Mouse (Mus musculus) MEL (cell line): ENCODE data around the gene Gm49361. TPM values are rescaled to one million over a fixed set of nuclear protein-coding genes. Genes with fewer than 3 reads are reported as not detected.

Experiments
- DNase-seq: peaks from one replicate; pipeline ENCODE4 v3.0.0; 2011; ENCODE audit warnings: low read depth, low spot score
- H3K27ac ChIP-seq: 2 replicates; pipeline ENCODE4 v1.5.1; 2012; ENCODE audit warnings: low read depth, mild to moderate bottlenecking, control low read depth, low read length, moderate library complexity; ENCODE audit not compliant: control insufficient read depth
- H3K27me3 ChIP-seq, 2 experiments: fragments of 150-350 bp in 1 of 2; sonication (generic) in 1 of 2; 2 replicates each; pipeline ENCODE4 v1.6.1; 2012; ENCODE audit warnings: low read length in 2 of 2, mild to moderate bottlenecking in 2 of 2, improper control_type of control experiment in 1 of 2, moderate library complexity in 1 of 2; ENCODE audit not compliant: insufficient read depth in 2 of 2, control insufficient read depth in 1 of 2
- H3K36me3 ChIP-seq, 2 experiments: 2 replicates each; pipeline ENCODE4 v1.6.1; 2012 to 2014; ENCODE audit warnings: low read length in 2 of 2, improper control_type of control experiment in 1 of 2, inconsistent platforms in 1 of 2, mild to moderate bottlenecking in 1 of 2; ENCODE audit not compliant: insufficient read depth in 2 of 2, control insufficient read depth in 1 of 2
- H3K4me1 ChIP-seq, 2 experiments: fragments of 150-350 bp in 1 of 2; sonication (generic) in 1 of 2; 2 replicates each; pipeline ENCODE4 v1.6.1; 2012; ENCODE audit warnings: low read length in 2 of 2, improper control_type of control experiment in 1 of 2, mild to moderate bottlenecking in 1 of 2; ENCODE audit not compliant: insufficient read depth in 2 of 2, control insufficient read depth in 1 of 2
- H3K4me3 ChIP-seq, 2 experiments: fragments of 150-350 bp in 1 of 2; sonication (generic) in 1 of 2; 2 replicates each; pipeline ENCODE4 v1.5.1; 2012; ENCODE audit warnings: low read depth in 2 of 2, low read length in 2 of 2, mild to moderate bottlenecking in 2 of 2, moderate library complexity in 2 of 2, control low read depth in 1 of 2, improper control_type of control experiment in 1 of 2; ENCODE audit not compliant: control insufficient read depth in 1 of 2, insufficient read depth in 1 of 2
- H3K79me2 ChIP-seq: 2 replicates; pipeline ENCODE4 v1.6.1; 2012; ENCODE audit warnings: mild to moderate bottlenecking, low read length, moderate library complexity; ENCODE audit not compliant: control insufficient read depth, poor library complexity, insufficient read depth
- H3K9ac ChIP-seq: 2 replicates; pipeline ENCODE4 v1.6.1; 2012; ENCODE audit warnings: low read depth, mild to moderate bottlenecking, control low read depth, low read length, moderate library complexity; ENCODE audit not compliant: control insufficient read depth, poor library complexity, severe bottlenecking
- H3K9me3 ChIP-seq: fragments of 150-350 bp; sonication (generic); replicated peaks from 2 replicates; pipeline ENCODE4 v1.6.1; 2012; ENCODE audit warnings: mild to moderate bottlenecking, low read length, improper control_type of control experiment, moderate library complexity; ENCODE audit not compliant: insufficient read depth
- CHD2 ChIP-seq: IDR thresholded peaks from 2 replicates; pipeline ENCODE4 v1.6.1; 2011; ENCODE audit warnings: low read length, improper control_type of control experiment
- CTCF ChIP-seq, 3 experiments: IDR thresholded peaks in 2 of 3; conservative IDR thresholded peaks in 1 of 3; 2 replicates each; pipeline ENCODE4 v1.5.1; 2011 to 2012; ENCODE audit warnings: low read length in 3 of 3, low read depth in 2 of 3, mild to moderate bottlenecking in 2 of 3, improper control_type of control experiment in 1 of 3, inconsistent platforms in 1 of 3, mixed read lengths in 1 of 3, moderate library complexity in 1 of 3; ENCODE audit not compliant: control insufficient read depth in 1 of 3, insufficient read depth in 1 of 3, poor library complexity in 1 of 3, severe bottlenecking in 1 of 3
- E2F4 ChIP-seq: IDR thresholded peaks from 2 replicates; pipeline ENCODE4 v1.6.1; 2011; ENCODE audit warnings: low read depth, low read length, improper control_type of control experiment, borderline replicate concordance
- ELF1 ChIP-seq: IDR thresholded peaks from 2 replicates; pipeline ENCODE4 v1.6.1; 2014; ENCODE audit warnings: low read depth, mild to moderate bottlenecking, inconsistent platforms, low read length, improper control_type of control experiment, moderate library complexity
- EP300 ChIP-seq, 2 experiments: IDR thresholded peaks; 2 replicates each; pipeline ENCODE4 v1.6.1; 2011; ENCODE audit warnings: improper control_type of control experiment in 2 of 2, low read length in 2 of 2, low read depth in 1 of 2, mild to moderate bottlenecking in 1 of 2
- GATA1 ChIP-seq: IDR thresholded peaks from 2 replicates; pipeline ENCODE4 v1.6.1; 2011; ENCODE audit warnings: low read depth, low read length, improper control_type of control experiment
- HCFC1 ChIP-seq: IDR thresholded peaks from 2 replicates; pipeline ENCODE4 v1.6.1; 2012; ENCODE audit warnings: low read depth, mild to moderate bottlenecking, inconsistent platforms, low read length, improper control_type of control experiment, moderate library complexity
- JUND ChIP-seq: IDR thresholded peaks from 2 replicates; pipeline ENCODE4 v1.6.1; 2011; ENCODE audit warnings: low read depth, mild to moderate bottlenecking, improper control_type of control experiment, low read length
- KAT2A ChIP-seq: conservative IDR thresholded peaks from 2 replicates; pipeline ENCODE4 v1.6.1; 2012; ENCODE audit warnings: low read depth, low read length, improper control_type of control experiment, inconsistent platforms
- MAFK ChIP-seq: IDR thresholded peaks from 2 replicates; pipeline ENCODE4 v1.6.1; 2011; ENCODE audit warnings: low read depth, mild to moderate bottlenecking, low read length, improper control_type of control experiment, borderline replicate concordance
- MAX ChIP-seq: IDR thresholded peaks from 2 replicates; pipeline ENCODE4 v1.6.1; 2011; ENCODE audit warnings: low read length, improper control_type of control experiment
- MAZ ChIP-seq: IDR thresholded peaks from 2 replicates; pipeline ENCODE4 v1.6.1; 2012; ENCODE audit warnings: low read depth, mild to moderate bottlenecking, inconsistent platforms, low read length, improper control_type of control experiment
- MEF2A ChIP-seq: IDR thresholded peaks from 2 replicates; pipeline ENCODE4 v1.6.1; 2014; ENCODE audit warnings: low read depth, mild to moderate bottlenecking, inconsistent platforms, low read length, improper control_type of control experiment; ENCODE audit not compliant: poor library complexity, insufficient replicate concordance, severe bottlenecking; ENCODE audit errors: extremely low read depth
- MXI1 ChIP-seq: IDR thresholded peaks from 2 replicates; pipeline ENCODE4 v1.6.1; 2011; ENCODE audit warnings: mild to moderate bottlenecking, low read depth, low read length, improper control_type of control experiment
- NELFE ChIP-seq: IDR thresholded peaks from 2 replicates; pipeline ENCODE4 v1.6.1; 2011; ENCODE audit warnings: low read depth, low read length, improper control_type of control experiment
- NRF1 ChIP-seq: IDR thresholded peaks from 2 replicates; pipeline ENCODE4 v1.6.1; 2014; ENCODE audit warnings: low read depth, mild to moderate bottlenecking, inconsistent platforms, low read length, improper control_type of control experiment, moderate library complexity; ENCODE audit not compliant: poor library complexity, insufficient read depth, severe bottlenecking
- POLR2AphosphoS2 ChIP-seq: IDR thresholded peaks from 2 replicates; pipeline ENCODE4 v1.6.1; 2011; ENCODE audit warnings: low read length, improper control_type of control experiment
- POLR2AphosphoS5 ChIP-seq: IDR thresholded peaks from 2 replicates; pipeline ENCODE4 v1.6.1; 2012; ENCODE audit warnings: low read depth, borderline replicate concordance, mild to moderate bottlenecking, inconsistent platforms, low read length, moderate library complexity, mixed read lengths
- RAD21 ChIP-seq: IDR thresholded peaks from 2 replicates; pipeline ENCODE4 v1.6.1; 2011; ENCODE audit warnings: mild to moderate bottlenecking, low read depth, low read length, improper control_type of control experiment
- RCOR1 ChIP-seq: IDR thresholded peaks from 2 replicates; pipeline ENCODE4 v1.6.1; 2012; ENCODE audit warnings: low read depth, mild to moderate bottlenecking, inconsistent platforms, low read length, improper control_type of control experiment
- SIN3A ChIP-seq: IDR thresholded peaks from 2 replicates; pipeline ENCODE4 v1.6.1; 2012; ENCODE audit warnings: low read length, improper control_type of control experiment, inconsistent platforms
- TBP ChIP-seq: IDR thresholded peaks from 2 replicates; pipeline ENCODE4 v1.8.0; 2011; ENCODE audit warnings: low read depth, low read length, improper control_type of control experiment
- TCF12 ChIP-seq: IDR thresholded peaks from 2 replicates; pipeline ENCODE4 v1.6.1; 2014; ENCODE audit warnings: low read depth, mild to moderate bottlenecking, inconsistent platforms, low read length, improper control_type of control experiment, moderate library complexity
- USF1 ChIP-seq: IDR thresholded peaks from 2 replicates; pipeline ENCODE4 v1.6.1; 2014; ENCODE audit warnings: low read depth, mild to moderate bottlenecking, inconsistent platforms, low read length, improper control_type of control experiment, moderate library complexity
- USF2 ChIP-seq, 2 experiments: IDR thresholded peaks; 2 replicates each; pipeline ENCODE4 v1.6.1; 2011 to 2012; ENCODE audit warnings: improper control_type of control experiment in 2 of 2, low read length in 2 of 2, borderline replicate concordance in 1 of 2, inconsistent platforms in 1 of 2, low read depth in 1 of 2, mild to moderate bottlenecking in 1 of 2; ENCODE audit not compliant: insufficient read depth in 1 of 2
- ZC3H11A ChIP-seq: IDR thresholded peaks from 2 replicates; pipeline ENCODE4 v1.6.1; 2012; ENCODE audit warnings: low read depth, mild to moderate bottlenecking, inconsistent platforms, low read length, improper control_type of control experiment
- ZMIZ1 ChIP-seq: IDR thresholded peaks from 2 replicates; pipeline ENCODE4 v1.6.1; 2012; ENCODE audit warnings: low read depth, mild to moderate bottlenecking, inconsistent platforms, low read length, improper control_type of control experiment, moderate library complexity
- polyA plus RNA-seq, 2 experiments: library from polyadenylated mRNA; stranded (reverse) in 1 of 2; unstranded in 1 of 2; fragments of >175 nt in 1 of 2; fragments of >200 nt in 1 of 2; gene quantifications; 2 replicates each; pipeline versions ENCODE4 v1.2.1 to v1.2.4; 2012; ENCODE audit warnings: low replicate concordance in 2 of 2, low read depth in 1 of 2; ENCODE audit not compliant: insufficient read length in 2 of 2, insufficient read depth in 1 of 2, missing spikeins in 1 of 2
- total RNA-seq: library from RNA; depleted of rRNA; stranded (reverse); fragments of 300-350 nt; gene quantifications from 2 replicates; pipeline ENCODE4 v1.2.3, GENCODE M21; 2012

The Gm49361 gene
- total and polyA plus RNA-seq, 3 experiments = not detected

DNA sequence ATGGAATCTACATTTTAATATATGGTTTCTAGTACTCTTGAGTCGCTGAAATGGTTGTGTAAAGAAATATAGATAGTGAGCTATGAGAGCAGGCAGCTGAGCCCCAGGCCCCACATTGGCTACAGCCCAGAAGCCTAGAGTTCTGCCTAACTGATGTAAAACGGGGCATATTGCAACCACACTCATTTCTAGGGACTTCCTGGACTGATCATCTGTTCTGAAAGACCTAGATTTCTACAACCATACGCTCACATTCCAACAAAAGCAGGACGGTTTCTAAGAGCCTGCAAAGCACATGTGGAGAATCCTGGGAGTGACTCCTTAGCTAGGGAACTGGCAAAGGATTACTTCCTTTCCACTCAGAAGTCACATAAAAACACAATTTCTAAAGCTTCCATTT is 9.8 kb downstream of the Gm49361 start:
- TF ChIP-seq CTCF (IDR thresholded peaks at IDR 0.05 in 2 of 3, conservative IDR thresholded peaks at IDR 0.05 in 1 of 3; ENCODE audit: control insufficient read depth in 1 of 3, insufficient read depth in 1 of 3, low read depth in 2 of 3, low read length in 3 of 3, poor library complexity in 1 of 3, severe bottlenecking in 1 of 3) (no peak), MAX (no peak), TCF12 (no peak), NRF1 (no peak), EP300 (IDR thresholded peaks at IDR 0.05; ENCODE audit: low read depth in 1 of 2, low read length in 2 of 2) (no peak), JUND (no peak), MXI1 (no peak), E2F4 (no peak), ZC3H11A (no peak), CHD2 (no peak), TBP (no peak), NELFE (no peak), RAD21 (no peak), MAZ (no peak)
- Histone ChIP-seq H3K27ac (no peak overlapping the region), H3K27me3 (no peaks in the 10 kb centered on the region), H3K36me3 (no peaks in the 10 kb centered on the region), H3K4me1 (no peaks in the 10 kb centered on the region; a peak in 1 of 4 replicates), H3K4me3 (no peak overlapping the region), H3K79me2 (no peaks in the 10 kb centered on the region), H3K9me3 (no peaks in the 10 kb centered on the region), H3K9ac (no peak overlapping the region)
- no peak for DNase-seq

DNA sequence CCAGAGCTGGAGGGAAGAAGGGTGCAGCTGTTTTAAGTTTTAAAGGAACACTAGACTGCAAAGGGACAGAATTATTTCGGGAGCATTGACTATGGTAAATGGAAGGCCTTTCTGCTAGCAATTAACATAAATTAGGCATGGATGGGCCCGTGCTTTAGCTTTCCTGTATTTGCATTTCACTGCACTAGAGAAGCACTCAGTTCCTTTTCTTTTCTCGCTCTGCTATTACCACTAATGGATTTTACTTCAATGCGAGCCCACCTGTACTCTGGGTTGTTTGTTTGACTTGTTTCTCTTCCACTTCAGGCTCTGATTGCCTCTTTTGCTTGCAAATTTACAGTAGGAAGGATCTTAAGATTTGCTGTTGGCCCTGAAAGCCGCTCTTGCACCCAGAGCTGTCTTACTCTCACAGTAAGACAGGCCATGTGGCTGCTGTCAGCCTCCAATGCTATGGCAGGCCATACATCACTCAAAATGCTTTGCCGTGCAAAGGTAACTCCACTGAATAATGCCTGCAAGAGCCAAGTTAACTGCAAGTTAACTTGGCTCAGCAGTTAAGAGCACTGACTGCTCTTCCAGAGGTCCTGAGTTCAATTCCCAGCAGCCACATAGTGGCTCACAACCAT is 13.1 kb downstream of the Gm49361 start:
- Histone ChIP-seq H3K36me3 (no peaks in the 10 kb centered on the region), H3K9ac (no peak overlapping the region)
- TF ChIP-seq GATA1 (no peak), USF1 (no peak), E2F4 (no peak), ZMIZ1 (no peak), POLR2AphosphoS5 (no peak), USF2 (IDR thresholded peaks at IDR 0.05; ENCODE audit: borderline replicate concordance in 1 of 2, insufficient read depth in 1 of 2, low read depth in 1 of 2, low read length in 2 of 2) (no peak), ELF1 (no peak), MAX (no peak), HCFC1 (no peak), SIN3A (no peak), RCOR1 (no peak), KAT2A (no peak), MEF2A (no peak), MAFK (no peak), CHD2 (no peak), POLR2AphosphoS2 (no peak), NELFE (no peak)
- TF ChIP-seq, all 39 proteins: peak for 0
- DNase-seq = no peak
- Histone ChIP-seq H3K4me3 (no peak overlapping the region), H3K9me3 (no peaks in the 10 kb centered on the region), H3K27ac (no peak overlapping the region), H3K4me1 (no peaks in the 10 kb centered on the region), H3K79me2 (no peaks in the 10 kb centered on the region), H3K27me3 (no peaks in the 10 kb centered on the region)
